Mouse (Mus musculus): ENCODE measurements around the gene Slc22a20. TPM values are rescaled to one million over a fixed set of nuclear protein-coding genes. Genes with fewer than 3 reads are reported as not detected.

The Slc22a20 gene
- polyA plus RNA-seq (2014; fragmentation: Nextera tagmentation; extraction: Ambion mirVana), result not detected in 2 replicates

DNA sequence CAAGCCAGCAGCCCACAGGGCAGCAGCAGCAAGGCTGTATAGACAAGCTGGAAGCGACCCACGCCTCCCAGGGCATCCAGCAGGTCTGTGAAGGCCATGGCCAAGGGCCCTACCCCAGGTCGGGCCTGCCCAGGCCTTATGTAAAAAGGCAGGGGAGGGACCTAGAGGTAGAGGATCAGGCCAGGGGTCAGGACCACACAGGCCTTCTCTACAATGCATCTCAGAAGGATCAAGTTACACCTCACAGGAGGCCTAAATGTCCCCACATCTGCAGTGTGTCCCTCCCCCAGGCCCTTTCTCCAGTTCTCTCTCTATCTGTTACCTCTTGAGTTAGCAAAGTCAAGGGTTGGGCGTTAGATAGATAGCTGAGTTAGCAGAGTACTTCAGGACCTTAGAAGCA, at the start of gene Slc22a20:
Slc22a20 (minus strand) TSS at position 101 of the 400 bp plus-strand sequence.
- Histone ChIP-seq H3K4me2 (replicated peaks) (no peak within 1 kb of the TSS), H3K9ac (no peak within 1 kb of the TSS), H3K4me3 (replicated peaks; ENCODE audit: low read length) (no peak within 1 kb of the TSS), H3K36me3 (replicated peaks; ENCODE audit: control insufficient read depth, insufficient read depth) (no peaks in the 10 kb centered on the region), H3K27me3 (ENCODE audit: control insufficient read depth, insufficient read depth, low read length) (no peaks in the 10 kb centered on the region), H3K27ac (no peak within 1 kb of the TSS), H3K4me1 (replicated peaks; ENCODE audit: control insufficient read depth, insufficient read depth, low read length) (peaks cover 7% of the 10 kb centered on the region), H3K9me3 (ENCODE audit: control insufficient read depth, low read length) (no peaks in the 10 kb centered on the region)
- DNase-seq (ENCODE audit: low spot score) (no peak), ATAC-seq (ENCODE audit: low FRiP score) (no peak)
- 49% methylated on average over 4 of the region's 4 CpGs for WGBS

DNA sequence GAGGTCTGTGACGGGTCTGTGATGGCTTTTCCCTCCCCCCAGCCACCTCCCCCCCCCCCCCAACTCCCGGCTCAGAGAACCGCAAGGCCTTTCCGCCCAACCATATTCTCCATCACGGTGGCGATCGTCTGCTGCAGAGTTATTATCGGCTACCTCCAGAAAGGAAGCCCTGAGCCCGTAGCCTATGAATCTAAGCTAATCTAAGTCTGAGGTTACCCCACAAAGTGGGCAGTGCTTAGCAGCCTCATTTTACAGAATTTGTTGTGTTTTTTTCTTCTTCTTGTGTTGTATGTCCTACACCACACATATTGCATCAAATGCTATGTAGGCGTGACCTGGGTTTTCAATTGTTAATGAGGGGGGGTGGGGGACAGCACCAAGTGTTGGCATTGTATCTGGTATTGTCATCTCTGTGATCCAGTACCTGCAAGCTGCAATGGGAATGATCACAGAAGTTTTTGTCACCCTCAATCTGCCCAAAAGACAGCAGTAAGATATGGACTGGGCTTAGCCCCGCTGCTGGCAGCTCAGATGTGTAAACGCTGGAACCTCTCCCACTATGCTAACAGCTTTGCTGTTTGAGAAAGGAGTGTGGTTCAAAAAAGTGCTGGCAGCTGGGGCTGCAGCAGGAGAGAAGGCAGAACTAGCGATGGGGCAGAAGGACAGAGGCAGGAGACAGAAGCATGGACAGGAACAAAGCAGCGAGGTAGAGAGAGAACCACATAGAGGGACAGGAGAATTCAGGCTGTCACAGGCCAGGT, 44.8 kb upstream of the Slc22a20 start:
- H3K27ac ChIP-seq, result no peak overlapping the region
- H3K4me2 ChIP-seq (replicated peaks), result no peak overlapping the region
- H3K27me3 ChIP-seq (ENCODE audit: control insufficient read depth, insufficient read depth, low read length), result no peaks in the 10 kb centered on the region
- no peak for ATAC-seq (ENCODE audit: low FRiP score)
- no peaks in the 10 kb centered on the region for H3K36me3 ChIP-seq (replicated peaks; ENCODE audit: control insufficient read depth, insufficient read depth)
- no peaks in the 10 kb centered on the region for H3K9me3 ChIP-seq (ENCODE audit: control insufficient read depth, low read length)
- no peak overlapping the region for H3K9ac ChIP-seq
- no peaks in the 10 kb centered on the region for H3K4me1 ChIP-seq (replicated peaks; ENCODE audit: control insufficient read depth, insufficient read depth, low read length)
- 74% methylated on average over 14 of the region's 14 CpGs for WGBS
- no peak for DNase-seq (ENCODE audit: low spot score)
- H3K4me3 ChIP-seq (replicated peaks; ENCODE audit: low read length), result no peak overlapping the region

DNA sequence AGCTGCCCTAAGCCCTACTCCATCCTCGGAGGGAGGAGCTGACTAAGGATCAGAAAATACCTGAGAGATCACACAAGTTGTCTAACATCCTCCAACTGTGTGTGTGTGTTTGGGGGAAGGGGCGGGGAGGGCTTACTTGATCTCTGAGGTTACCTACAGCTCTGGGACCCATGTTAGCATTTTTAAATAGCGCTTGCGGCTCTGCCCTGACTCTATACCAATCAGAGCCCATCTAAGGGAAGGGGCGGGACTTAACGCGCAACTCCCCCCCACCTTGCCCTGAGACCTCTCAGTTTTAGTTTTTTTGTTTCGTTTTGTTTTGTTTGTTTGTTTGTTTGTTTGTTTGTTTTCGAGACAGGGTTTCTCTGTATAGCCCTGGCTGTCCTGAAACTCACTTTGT, 43.5 kb upstream of the Slc22a20 start:
- Histone ChIP-seq H3K4me1 (replicated peaks; ENCODE audit: control insufficient read depth, insufficient read depth, low read length) (no peaks in the 10 kb centered on the region), H3K36me3 (replicated peaks; ENCODE audit: control insufficient read depth, insufficient read depth) (no peaks in the 10 kb centered on the region), H3K9me3 (ENCODE audit: control insufficient read depth, low read length) (no peaks in the 10 kb centered on the region), H3K4me3 (replicated peaks; ENCODE audit: low read length) (no peak overlapping the region), H3K27ac (no peak overlapping the region), H3K9ac (no peak overlapping the region), H3K27me3 (ENCODE audit: control insufficient read depth, insufficient read depth, low read length) (no peaks in the 10 kb centered on the region), H3K4me2 (replicated peaks) (no peak overlapping the region)
- DNase-seq (ENCODE audit: low spot score) (no peak), ATAC-seq (ENCODE audit: low FRiP score) (no peak)
- 83% methylated on average over 9 of the region's 9 CpGs for WGBS

DNA sequence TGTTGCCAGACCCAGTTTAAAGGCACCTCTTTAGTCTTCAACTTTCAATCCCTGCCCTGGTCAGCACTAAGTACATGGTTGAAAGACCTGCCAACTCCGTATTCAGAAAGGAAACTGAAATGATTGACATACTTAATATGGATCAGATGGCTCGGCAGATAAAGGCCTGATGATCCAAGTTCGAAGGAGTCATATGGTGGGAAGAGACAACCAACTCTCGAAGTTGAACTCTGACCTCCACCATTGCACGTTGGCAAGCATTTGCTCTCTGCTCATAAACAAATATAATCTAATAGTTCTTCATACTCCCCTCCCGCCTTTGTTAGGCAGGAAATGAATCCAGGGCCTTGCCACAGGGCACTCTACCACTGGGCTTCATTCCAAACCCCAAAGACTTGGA, 43.0 kb upstream of the Slc22a20 start:
- no peak overlapping the region for H3K4me3 ChIP-seq (replicated peaks; ENCODE audit: low read length)
- no peak for ATAC-seq (ENCODE audit: low FRiP score)
- no peaks in the 10 kb centered on the region for H3K9me3 ChIP-seq (ENCODE audit: control insufficient read depth, low read length)
- H3K4me2 ChIP-seq (replicated peaks), result no peak overlapping the region
- no peak overlapping the region for H3K9ac ChIP-seq
- no peak overlapping the region for H3K27ac ChIP-seq
- no peaks in the 10 kb centered on the region for H3K27me3 ChIP-seq (ENCODE audit: control insufficient read depth, insufficient read depth, low read length)
- WGBS, result 83% methylated on average over 6 of the region's 6 CpGs
- H3K4me1 ChIP-seq (replicated peaks; ENCODE audit: control insufficient read depth, insufficient read depth, low read length), result no peaks in the 10 kb centered on the region
- no peak for DNase-seq (ENCODE audit: low spot score)
- H3K36me3 ChIP-seq (replicated peaks; ENCODE audit: control insufficient read depth, insufficient read depth), result no peaks in the 10 kb centered on the region

DNA sequence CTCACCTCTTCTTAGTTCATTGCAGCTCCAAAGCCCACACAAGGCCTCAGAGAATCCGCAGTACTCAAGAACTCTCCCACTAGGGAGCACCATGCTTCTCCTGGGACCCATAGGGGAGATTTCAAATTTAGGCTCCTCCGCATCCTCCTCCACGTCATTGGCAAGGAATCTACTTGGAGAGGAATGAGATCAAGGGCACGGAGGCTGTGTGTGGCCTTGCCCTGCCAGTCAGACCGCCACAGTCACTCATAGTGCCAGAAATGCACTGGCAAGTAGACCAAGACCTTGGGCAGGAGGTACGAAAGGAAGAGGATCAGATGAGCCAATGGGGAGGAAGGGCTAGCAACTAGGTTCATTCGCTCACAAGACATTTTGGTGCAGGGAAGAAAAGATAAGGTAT, 38.0 kb upstream of the Slc22a20 start:
- no peaks in the 10 kb centered on the region for H3K36me3 ChIP-seq (replicated peaks; ENCODE audit: control insufficient read depth, insufficient read depth)
- H3K9ac ChIP-seq, result no peak overlapping the region
- WGBS, result 88% methylated on average over 7 of the region's 7 CpGs
- H3K4me1 ChIP-seq (replicated peaks; ENCODE audit: control insufficient read depth, insufficient read depth, low read length), result no peaks in the 10 kb centered on the region
- no peak for DNase-seq (ENCODE audit: low spot score)
- no peak overlapping the region for H3K27ac ChIP-seq
- H3K4me3 ChIP-seq (replicated peaks; ENCODE audit: low read length), result no peak overlapping the region
- no peak overlapping the region for H3K4me2 ChIP-seq (replicated peaks)
- H3K27me3 ChIP-seq (ENCODE audit: control insufficient read depth, insufficient read depth, low read length), result no peaks in the 10 kb centered on the region
- no peaks in the 10 kb centered on the region for H3K9me3 ChIP-seq (ENCODE audit: control insufficient read depth, low read length)
- no peak for ATAC-seq (ENCODE audit: low FRiP score)

DNA sequence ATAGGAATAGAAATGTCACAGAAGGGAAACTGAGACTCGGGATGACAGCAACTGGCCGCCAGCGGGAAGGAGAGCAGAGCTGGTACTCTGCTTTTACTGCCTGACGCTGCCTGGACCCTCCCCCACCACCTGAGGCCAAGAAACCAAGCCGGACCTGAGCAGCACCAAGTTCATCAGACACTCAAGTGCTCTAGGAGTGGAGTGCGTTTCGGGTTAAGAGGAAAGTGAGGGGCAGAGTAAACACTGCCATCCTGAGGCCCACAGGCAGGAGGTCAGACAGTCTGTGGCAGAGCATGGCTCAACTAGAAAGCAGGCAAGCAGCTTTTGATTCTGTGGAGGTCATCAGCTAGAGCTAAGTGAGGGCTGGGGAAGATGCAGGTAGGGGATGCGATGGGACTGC, 37.1 kb upstream of the Slc22a20 start:
- Histone ChIP-seq H3K27me3 (ENCODE audit: control insufficient read depth, insufficient read depth, low read length) (no peaks in the 10 kb centered on the region), H3K4me2 (replicated peaks) (no peak overlapping the region), H3K36me3 (replicated peaks; ENCODE audit: control insufficient read depth, insufficient read depth) (no peaks in the 10 kb centered on the region), H3K9me3 (ENCODE audit: control insufficient read depth, low read length) (no peaks in the 10 kb centered on the region), H3K9ac (no peak overlapping the region), H3K27ac (no peak overlapping the region), H3K4me3 (replicated peaks; ENCODE audit: low read length) (no peak overlapping the region), H3K4me1 (replicated peaks; ENCODE audit: control insufficient read depth, insufficient read depth, low read length) (no peaks in the 10 kb centered on the region)
- DNase-seq (ENCODE audit: low spot score) (no peak), ATAC-seq (ENCODE audit: low FRiP score) (no peak)
- 71% methylated on average over 8 of the region's 8 CpGs for WGBS

DNA sequence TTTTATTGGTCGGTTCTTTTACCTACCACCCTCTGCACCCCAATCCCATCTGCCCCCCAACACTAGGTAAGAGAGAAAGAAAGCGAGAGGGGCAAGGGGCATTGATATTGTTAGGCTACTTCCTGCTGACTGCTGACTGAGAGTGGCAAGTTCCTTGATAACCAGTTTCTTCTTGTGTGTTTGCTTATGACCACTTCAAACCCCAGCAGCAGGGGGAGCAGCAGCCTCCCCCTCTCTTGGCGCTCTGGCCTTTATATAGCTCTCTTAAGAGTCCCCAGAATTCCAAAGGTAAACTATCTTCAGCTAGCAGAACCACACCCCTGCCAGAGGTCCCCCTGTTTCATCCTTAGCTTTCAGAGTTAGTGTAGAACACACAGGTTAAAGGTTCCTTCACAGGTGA, 34.3 kb upstream of the Slc22a20 start:
- Histone ChIP-seq H3K4me3 (replicated peaks; ENCODE audit: low read length) (no peak overlapping the region), H3K9ac (no peak overlapping the region), H3K27me3 (ENCODE audit: control insufficient read depth, insufficient read depth, low read length) (peaks cover 12% of the 10 kb centered on the region), H3K27ac (no peak overlapping the region), H3K9me3 (ENCODE audit: control insufficient read depth, low read length) (no peaks in the 10 kb centered on the region), H3K4me1 (replicated peaks; ENCODE audit: control insufficient read depth, insufficient read depth, low read length) (0 out of 2 replicates have a peak, but pooled peaks cover 4% of the 10 kb centered on the region), H3K4me2 (replicated peaks) (no peak overlapping the region), H3K36me3 (replicated peaks; ENCODE audit: control insufficient read depth, insufficient read depth) (no peaks in the 10 kb centered on the region)
- no peak for ATAC-seq (ENCODE audit: low FRiP score)
- 64% methylated on average over 3 of the region's 3 CpGs for WGBS
- no peak for DNase-seq (ENCODE audit: low spot score)

DNA sequence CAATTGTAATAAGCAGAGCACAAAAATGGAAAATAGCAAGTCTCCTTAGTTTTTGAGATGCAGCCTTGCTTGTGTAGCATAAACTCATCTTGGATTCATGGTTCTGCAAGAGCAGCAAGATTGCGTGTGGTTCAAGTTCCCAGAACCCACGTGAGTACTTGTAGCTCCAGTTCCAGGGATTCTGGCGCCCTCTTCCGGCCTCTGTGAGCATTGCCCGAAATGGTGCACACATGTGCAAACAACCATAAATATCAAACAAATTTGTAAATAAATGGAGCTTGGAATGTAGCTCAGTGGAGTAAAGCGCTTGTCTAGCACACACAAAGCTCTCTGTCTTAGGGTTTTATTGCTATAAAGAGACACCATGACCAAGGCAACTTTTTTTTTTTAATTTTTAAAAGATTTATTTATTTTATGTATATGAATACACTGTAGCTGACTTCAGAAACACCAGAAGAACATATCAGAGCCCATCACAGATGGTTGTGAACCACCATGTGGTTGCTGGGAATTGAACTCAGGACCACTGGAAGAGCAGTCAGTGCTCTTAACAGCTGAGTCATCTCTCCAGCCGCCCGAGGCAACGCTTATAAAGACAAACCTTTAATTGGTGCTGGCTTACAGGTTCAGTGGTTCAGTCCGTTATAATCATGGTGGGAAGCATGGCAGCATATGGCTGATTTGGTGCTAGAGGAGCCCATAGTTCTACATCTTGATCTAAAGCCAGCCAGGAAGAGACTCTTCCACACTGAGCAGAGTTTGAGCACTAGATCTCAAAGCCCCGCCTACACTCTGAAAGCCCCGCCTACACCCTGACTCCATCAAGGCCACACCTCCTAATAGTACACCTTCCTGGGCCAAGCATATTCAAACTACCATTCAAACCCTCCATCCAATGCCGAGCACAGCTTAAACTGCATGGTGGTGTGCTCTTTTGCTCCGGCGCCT, 32.5 kb upstream of the Slc22a20 start:
- no peaks in the 10 kb centered on the region for H3K9me3 ChIP-seq (ENCODE audit: control insufficient read depth, low read length)
- H3K4me3 ChIP-seq (replicated peaks; ENCODE audit: low read length), result no peak overlapping the region
- no peak overlapping the region for H3K4me2 ChIP-seq (replicated peaks)
- H3K4me1 ChIP-seq (replicated peaks; ENCODE audit: control insufficient read depth, insufficient read depth, low read length), result 0 out of 2 replicates have a peak, but pooled peaks cover 12% of the 10 kb centered on the region
- ATAC-seq (ENCODE audit: low FRiP score), result no peak
- H3K36me3 ChIP-seq (replicated peaks; ENCODE audit: control insufficient read depth, insufficient read depth), result no peaks in the 10 kb centered on the region
- H3K9ac ChIP-seq, result no peak overlapping the region
- H3K27me3 ChIP-seq (ENCODE audit: control insufficient read depth, insufficient read depth, low read length), result peaks cover 18% of the 10 kb centered on the region
- DNase-seq (ENCODE audit: low spot score), result peak; percentile 86
- 30% methylated on average over 15 of the region's 15 CpGs for WGBS
- H3K27ac ChIP-seq, result no peak overlapping the region

DNA sequence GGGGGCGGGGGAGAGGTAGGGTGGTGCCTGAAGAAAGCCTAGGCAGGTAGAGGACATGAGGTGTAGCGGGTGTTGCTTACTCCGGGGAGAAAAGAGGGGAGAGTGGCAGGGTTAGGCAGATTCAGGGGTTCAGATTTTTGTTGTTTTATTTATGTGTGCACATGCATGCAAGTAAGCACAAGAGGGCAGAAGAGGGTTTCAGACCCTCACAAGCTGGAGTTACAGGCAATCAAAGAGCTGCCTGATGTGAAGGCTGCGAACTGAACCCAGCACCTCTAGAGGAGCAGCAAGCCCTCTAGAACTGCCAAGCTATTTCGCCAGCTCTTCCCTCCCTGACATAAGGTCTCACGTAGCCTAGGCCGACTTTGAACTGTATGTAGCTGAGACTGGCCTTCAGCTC, 30.6 kb upstream of the Slc22a20 start:
- Histone ChIP-seq H3K4me1 (replicated peaks; ENCODE audit: control insufficient read depth, insufficient read depth, low read length) (0 out of 2 replicates have a peak, but pooled peaks cover 12% of the 10 kb centered on the region), H3K9ac (no peak overlapping the region), H3K36me3 (replicated peaks; ENCODE audit: control insufficient read depth, insufficient read depth) (no peaks in the 10 kb centered on the region), H3K4me3 (replicated peaks; ENCODE audit: low read length) (no peak overlapping the region), H3K27me3 (ENCODE audit: control insufficient read depth, insufficient read depth, low read length) (peaks cover 18% of the 10 kb centered on the region), H3K9me3 (ENCODE audit: control insufficient read depth, low read length) (no peaks in the 10 kb centered on the region), H3K4me2 (replicated peaks) (no peak overlapping the region), H3K27ac (no peak overlapping the region)
- WGBS, result 36% methylated on average over 7 of the region's 7 CpGs
- DNase-seq (ENCODE audit: low spot score), result no peak
- ATAC-seq (ENCODE audit: low FRiP score), result no peak
